Mouse (Mus musculus) hindbrain, embryonic 15.5 days (tissue): ENCODE measurements at regions not wholly inside any gene's neighbourhood (a gene's known extent, or its start where the extent isn't known, plus 50 kb on each side); places are given as distances from the start of the nearest gene placed in this dataset.
"Not testable (repeated sequence)": the region's sequence is repeated elsewhere in the genome, so short reads cannot be mapped to it uniquely, and the experiment has no call there.

Source experiments
- ATAC-seq: fragments of 200-750 bp; cut with Nextera tagmentation; 2 replicates; pipeline ENCODE4 v1.8.0; 2017; ENCODE audit warnings: low read depth, moderate number of reproducible peaks, moderate TSS enrichment; ENCODE audit not compliant: low FRiP score
- H3K27ac ChIP-seq: fragments of 300-500 bp; sonication (generic); replicated peaks from 2 replicates; pipeline ENCODE4 v1.5.1; 2015; ENCODE audit warnings: mild to moderate bottlenecking, inconsistent platforms
- H3K27me3 ChIP-seq: fragments of 300-500 bp; sonication (generic); 2 replicates; pipeline ENCODE4 v1.6.1; 2015; ENCODE audit warnings: control low read depth, inconsistent platforms
- H3K36me3 ChIP-seq: fragments of 300-500 bp; sonication (generic); 2 replicates; pipeline ENCODE4 v1.6.1; 2015; ENCODE audit warnings: control low read depth, inconsistent platforms
- H3K4me1 ChIP-seq: fragments of 300-500 bp; sonication (generic); replicated peaks from 2 replicates; pipeline ENCODE4 v1.6.1; 2015; ENCODE audit warnings: control low read depth, inconsistent platforms
- H3K4me2 ChIP-seq: fragments of 300-500 bp; sonication (generic); 2 replicates; pipeline ENCODE4 v1.6.1; 2015; ENCODE audit warnings: moderate library complexity, mild to moderate bottlenecking, inconsistent platforms
- H3K4me3 ChIP-seq: fragments of 300-500 bp; sonication (generic); 2 replicates; pipeline ENCODE4 v1.5.1; 2015; ENCODE audit warnings: mild to moderate bottlenecking, inconsistent platforms
- H3K9ac ChIP-seq: fragments of 300-500 bp; sonication (generic); 2 replicates; pipeline ENCODE4 v1.6.1; 2015; ENCODE audit warnings: inconsistent platforms
- H3K9me3 ChIP-seq: fragments of 300-500 bp; sonication (generic); 2 replicates; pipeline ENCODE4 v1.6.1; 2016; ENCODE audit warnings: control low read depth, inconsistent platforms
- WGBS: fragments of 180-500 bp; shearing (Covaris S2); methylation state at CpG from one replicate; pipeline ENCODE4 v1.1.7; 2015; 5-methylcytosine and 5-hydroxymethylcytosine counted together

DNA sequence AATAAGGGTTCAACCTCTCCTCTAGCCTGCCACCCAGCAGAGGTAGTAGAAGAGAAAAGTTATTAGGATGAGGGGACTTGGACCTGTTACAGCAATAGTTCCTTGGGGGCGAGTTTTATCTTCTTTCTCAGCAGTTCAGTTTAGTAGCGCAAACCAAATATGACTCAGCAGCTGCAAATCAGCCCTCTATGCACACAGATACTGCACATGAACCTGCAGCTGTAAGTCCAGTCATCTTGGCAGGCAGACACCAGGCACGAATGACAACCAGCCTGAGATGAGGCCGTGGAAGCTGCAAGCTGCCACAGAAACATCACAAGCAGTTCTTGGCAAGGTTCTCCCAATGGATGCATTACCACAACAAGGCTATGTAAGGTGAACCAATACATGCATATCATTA is 327.0 kb upstream of the Akr1e1 start:
- H3K4me1 ChIP-seq = no peaks in the 10 kb centered on the region
- 83% methylated on average over 4 of the region's 4 CpGs for WGBS
- H3K4me2 ChIP-seq = no peak overlapping the region
- no peaks in the 10 kb centered on the region for H3K36me3 ChIP-seq
- no peaks in the 10 kb centered on the region for H3K27me3 ChIP-seq
- H3K9ac ChIP-seq = no peak overlapping the region
- H3K9me3 ChIP-seq = no peaks in the 10 kb centered on the region
- ATAC-seq = no peak
- no peak overlapping the region for H3K27ac ChIP-seq
- no peak overlapping the region for H3K4me3 ChIP-seq

DNA sequence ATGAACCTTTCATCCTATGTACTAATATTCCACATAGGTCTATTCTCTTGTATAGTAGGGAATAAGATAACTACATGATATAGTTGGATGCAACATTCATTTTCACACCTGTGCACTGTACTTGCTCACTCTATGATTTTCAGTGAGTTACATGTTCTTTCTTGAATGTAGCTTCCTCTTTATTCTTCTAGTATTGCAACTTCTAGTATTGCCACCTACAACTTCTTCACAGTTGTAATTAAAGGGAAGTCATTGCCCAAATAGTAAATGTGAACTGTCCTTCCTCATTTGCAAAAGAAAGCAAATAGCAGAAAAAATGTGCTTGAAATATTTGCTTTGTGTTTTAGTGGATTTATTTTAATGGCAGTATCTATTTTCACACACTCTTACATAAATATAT is 330.9 kb upstream of the Akr1e1 start:
- Histone ChIP-seq H3K27me3 (no peaks in the 10 kb centered on the region), H3K36me3 (no peaks in the 10 kb centered on the region), H3K27ac (no peak overlapping the region), H3K9me3 (no peaks in the 10 kb centered on the region), H3K4me3 (no peak overlapping the region), H3K4me2 (no peak overlapping the region), H3K4me1 (no peaks in the 10 kb centered on the region), H3K9ac (no peak overlapping the region)
- no peak for ATAC-seq

DNA sequence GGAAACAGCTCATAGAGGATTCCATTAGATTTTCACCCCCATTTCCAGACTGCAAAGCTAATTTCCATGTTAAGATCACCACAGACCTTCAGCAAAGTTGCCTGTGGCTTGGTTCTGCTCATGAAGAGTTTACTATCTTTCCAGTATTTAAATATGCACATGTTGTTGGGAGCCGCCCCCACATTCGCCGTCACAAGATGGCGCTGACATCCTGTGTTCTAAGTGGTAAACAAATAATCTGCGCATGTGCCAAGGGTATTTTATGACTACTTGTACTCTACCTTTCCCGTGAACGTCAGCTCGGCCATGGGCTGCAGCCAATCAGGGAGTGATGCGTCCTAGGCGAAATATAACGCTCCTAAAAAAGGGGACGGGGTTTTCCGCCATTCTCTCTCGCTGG is 333.5 kb upstream of the Akr1e1 start:
- H3K4me2 ChIP-seq, H3K36me3 ChIP-seq, H3K4me1 ChIP-seq, H3K9me3 ChIP-seq, H3K27me3 ChIP-seq, H3K27ac ChIP-seq, H3K9ac ChIP-seq: not testable (repeated sequence)
- WGBS = 25% methylated on average over 5 of the region's 14 CpGs
- ATAC-seq = peak; percentile 54; the same call in 1 of the 2 replicates
- H3K4me3 ChIP-seq = peak overlapping the region; percentile 39; the same call in 1 of the 2 replicates

DNA sequence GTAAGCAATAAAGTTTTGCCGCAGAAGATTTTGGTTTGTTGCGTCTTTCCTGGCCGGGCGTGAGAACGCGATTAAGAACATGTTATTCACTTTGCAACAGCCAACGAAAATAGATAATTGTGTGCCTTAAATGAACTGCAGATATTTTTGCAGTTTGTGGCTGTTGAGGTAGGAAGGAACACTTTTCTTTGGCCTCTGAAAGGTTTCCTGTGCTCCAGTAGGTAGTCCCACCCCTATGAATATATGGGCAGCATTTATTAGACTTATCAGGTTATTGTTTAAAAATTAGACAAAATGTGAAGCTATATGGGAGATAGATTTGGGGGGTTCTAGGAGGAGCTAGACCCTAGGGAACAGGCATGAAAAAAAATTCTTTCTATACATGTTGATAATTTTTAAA is 334.1 kb upstream of the Akr1e1 start:
- ATAC-seq = peak; percentile 51; the same call in 1 of the 2 replicates
- no peaks in the 10 kb centered on the region for H3K27me3 ChIP-seq
- H3K9ac ChIP-seq = no peak overlapping the region
- no peak overlapping the region for H3K27ac ChIP-seq
- peak overlapping the region; percentile 52 for H3K4me2 ChIP-seq
- WGBS = 26% methylated on average over 7 of the region's 7 CpGs
- no peaks in the 10 kb centered on the region for H3K36me3 ChIP-seq
- H3K4me1 ChIP-seq = no peaks in the 10 kb centered on the region
- H3K4me3 ChIP-seq = peak overlapping the region; percentile 39
- H3K9me3 ChIP-seq = no peaks in the 10 kb centered on the region

DNA sequence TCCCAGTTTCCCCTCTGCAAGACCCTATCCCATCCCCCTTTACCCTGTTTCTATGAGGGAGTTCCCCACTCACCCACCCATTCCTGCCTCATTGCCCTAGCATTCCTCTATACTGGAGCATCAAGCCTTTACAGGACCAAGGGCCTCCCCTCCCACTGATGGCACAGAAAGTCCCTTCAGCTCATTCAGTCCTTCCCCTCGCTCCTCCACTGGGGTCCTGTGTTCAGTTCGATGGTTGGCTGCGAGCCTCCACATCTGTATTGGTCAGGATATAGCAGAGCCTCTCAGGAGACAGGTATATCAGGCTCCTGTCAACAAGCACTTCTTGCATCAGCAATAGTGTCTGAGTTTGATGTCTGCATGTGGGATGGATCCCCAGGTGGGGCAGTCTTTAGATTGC is 346.4 kb upstream of the Akr1e1 start:
- H3K9me3 ChIP-seq = no peaks in the 10 kb centered on the region
- H3K9ac ChIP-seq = no peak overlapping the region
- H3K36me3 ChIP-seq = no peaks in the 10 kb centered on the region
- H3K4me2 ChIP-seq = no peak overlapping the region
- no peak overlapping the region for H3K4me3 ChIP-seq
- no peak for ATAC-seq
- no peaks in the 10 kb centered on the region for H3K27me3 ChIP-seq
- H3K27ac ChIP-seq = no peak overlapping the region
- H3K4me1 ChIP-seq = no peaks in the 10 kb centered on the region
- WGBS = 89% methylated on average over 3 of the region's 3 CpGs

DNA sequence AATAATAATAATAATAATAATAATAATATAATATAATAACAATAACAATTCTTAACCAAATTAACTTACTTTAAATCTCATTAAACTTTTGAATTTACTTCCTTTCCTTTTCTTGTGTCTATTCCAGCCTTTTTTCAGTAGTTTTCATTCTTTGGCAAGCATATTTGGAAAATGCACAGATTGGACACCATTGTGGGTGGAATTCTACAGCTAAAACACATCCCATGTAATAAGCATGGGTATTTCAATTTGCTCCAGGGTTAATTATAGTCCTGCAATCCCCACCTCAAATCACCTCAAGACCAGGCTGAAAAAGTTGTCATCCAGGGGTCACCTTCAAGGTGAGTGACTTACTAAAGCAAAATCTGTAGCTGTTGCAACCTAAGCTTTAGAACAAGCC is 355.9 kb upstream of the Akr1e1 start:
- H3K27ac ChIP-seq = no peak overlapping the region
- no peaks in the 10 kb centered on the region for H3K4me1 ChIP-seq

DNA sequence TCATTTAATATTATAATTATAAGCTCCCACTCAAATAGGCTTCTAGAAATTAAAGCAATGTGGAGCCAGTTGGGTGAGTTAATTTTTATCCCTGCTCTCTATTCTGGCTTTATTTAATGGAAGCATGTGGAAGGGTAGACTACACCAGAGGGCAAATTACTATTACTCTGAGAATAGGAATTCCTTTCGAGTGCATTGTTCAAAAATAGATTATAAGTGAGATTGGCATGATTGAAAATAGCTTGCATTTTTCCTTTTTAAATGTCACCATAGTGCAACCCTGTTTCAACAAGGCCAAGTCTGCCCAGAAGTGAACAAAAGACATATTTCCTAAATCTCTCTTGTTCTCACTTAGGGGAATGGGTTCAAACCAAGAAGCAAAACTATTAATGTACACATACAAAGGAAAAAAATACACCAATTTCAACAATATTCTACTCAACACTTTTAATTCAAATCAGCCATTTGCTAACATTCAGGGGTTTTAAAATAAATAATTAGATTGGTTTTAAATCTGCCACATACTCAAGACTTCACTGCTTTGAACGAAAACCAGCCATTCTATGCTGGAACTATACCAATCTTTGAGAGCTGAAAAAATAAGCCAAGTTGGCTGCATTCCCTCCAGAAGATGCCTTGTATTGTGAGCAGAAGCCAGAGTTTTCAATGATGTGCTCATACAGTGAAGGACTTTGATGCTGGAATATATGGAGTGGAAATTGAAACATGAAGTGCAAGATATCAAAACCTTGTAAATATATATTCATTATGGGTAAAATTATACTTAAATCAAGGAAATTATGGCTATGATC is 361.3 kb upstream of the Akr1e1 start:
- ATAC-seq = no peak
- Histone ChIP-seq H3K4me3 (no peak overlapping the region), H3K4me2 (no peak overlapping the region), H3K9me3 (no peaks in the 10 kb centered on the region), H3K4me1 (no peaks in the 10 kb centered on the region), H3K27ac (no peak overlapping the region), H3K9ac (no peak overlapping the region), H3K27me3 (no peaks in the 10 kb centered on the region), H3K36me3 (no peaks in the 10 kb centered on the region)
- 73% methylated on average over 2 of the region's 2 CpGs for WGBS

More for the DNA sequence above, 355.9 kb upstream of the Akr1e1 start:
- Histone ChIP-seq H3K9me3 (no peaks in the 10 kb centered on the region), H3K36me3 (no peaks in the 10 kb centered on the region), H3K4me2 (no peak overlapping the region), H3K9ac (no peak overlapping the region), H3K27me3 (no peaks in the 10 kb centered on the region), H3K4me3 (no peak overlapping the region)
- ATAC-seq = no peak

DNA sequence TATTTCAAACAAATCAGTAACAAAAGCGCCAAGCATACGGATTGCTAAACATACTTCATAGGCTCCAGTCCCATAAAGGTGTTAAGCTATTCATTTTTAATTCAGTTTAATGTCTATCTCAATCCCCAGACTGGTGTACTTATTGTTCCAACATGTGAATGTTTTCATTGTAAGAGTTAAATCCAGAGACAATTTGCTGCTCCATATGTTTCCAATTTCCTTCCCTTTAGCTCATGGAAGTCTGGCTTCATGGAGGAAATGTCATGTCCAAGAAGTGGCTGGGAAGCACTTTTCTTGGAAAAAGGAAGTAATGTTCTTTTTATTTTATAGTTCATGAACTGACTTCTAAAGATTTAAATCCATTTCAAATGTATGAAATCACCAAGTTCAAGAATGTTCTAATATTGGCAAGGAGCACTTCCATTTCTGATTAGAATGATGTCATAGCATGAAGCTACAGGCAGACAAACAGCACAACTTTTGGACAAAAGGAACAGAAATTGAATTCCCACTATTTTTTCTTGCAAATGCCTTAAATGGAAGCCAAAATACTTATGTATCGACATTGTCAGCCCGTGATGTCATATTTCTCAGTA is 362.6 kb upstream of the Akr1e1 start:
- WGBS = 86% methylated on average over 4 of the region's 4 CpGs
- H3K27ac ChIP-seq = no peak overlapping the region
- no peaks in the 10 kb centered on the region for H3K36me3 ChIP-seq
- no peak overlapping the region for H3K4me2 ChIP-seq
- no peak for ATAC-seq
- H3K9me3 ChIP-seq = no peaks in the 10 kb centered on the region
- no peak overlapping the region for H3K9ac ChIP-seq
- H3K27me3 ChIP-seq = no peaks in the 10 kb centered on the region
- H3K4me3 ChIP-seq = no peak overlapping the region
- H3K4me1 ChIP-seq = no peaks in the 10 kb centered on the region

DNA sequence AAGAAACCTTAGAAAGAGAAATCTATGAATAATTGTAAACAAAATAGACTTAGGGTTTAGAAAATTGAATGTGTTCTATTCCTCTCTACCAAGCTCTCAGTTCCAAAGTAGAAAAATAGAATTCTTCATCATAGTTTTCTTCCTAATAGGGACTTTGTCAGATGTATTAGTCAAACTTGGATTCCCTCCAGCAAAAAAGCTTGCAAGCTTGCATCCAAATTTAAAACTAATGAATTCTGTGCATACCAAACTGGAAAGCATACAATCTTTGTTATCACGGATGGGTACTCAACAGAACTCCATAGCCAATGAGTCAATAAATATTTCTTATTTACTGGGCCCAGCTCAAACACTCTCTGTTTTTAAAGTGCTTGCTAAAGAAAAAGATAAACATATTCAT is 383.9 kb upstream of the Akr1e1 start:
- ATAC-seq = no peak
- Histone ChIP-seq H3K4me2 (no peak overlapping the region), H3K4me3 (no peak overlapping the region), H3K27ac (no peak overlapping the region), H3K27me3 (no peaks in the 10 kb centered on the region), H3K36me3 (no peaks in the 10 kb centered on the region), H3K9ac (no peak overlapping the region), H3K9me3 (no peaks in the 10 kb centered on the region), H3K4me1 (no peaks in the 10 kb centered on the region)
- WGBS = 61% methylated on average over 1 of the region's 1 CpGs

DNA sequence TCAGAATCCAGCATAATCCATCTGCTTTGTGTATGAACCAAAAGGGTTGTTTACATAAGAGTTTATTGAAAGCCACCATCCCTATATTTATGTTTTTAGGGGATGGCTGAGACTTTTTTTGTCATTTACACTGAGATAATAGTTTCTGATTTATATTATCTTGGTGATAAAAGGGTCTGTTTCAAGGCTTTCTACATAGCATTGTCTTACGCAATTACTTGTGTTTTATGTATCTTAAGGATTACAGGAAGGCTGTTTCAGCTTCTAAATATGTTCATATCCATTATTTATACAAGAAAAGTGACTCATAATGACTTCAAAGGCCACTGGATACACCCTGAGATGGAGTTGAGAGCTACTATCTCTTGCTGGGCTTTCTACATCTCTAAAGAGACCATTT is 399.3 kb upstream of the Akr1e1 start:
- H3K9me3 ChIP-seq = no peaks in the 10 kb centered on the region
- WGBS = 96% methylated on average over 1 of the region's 1 CpGs
- H3K36me3 ChIP-seq = no peaks in the 10 kb centered on the region
- no peaks in the 10 kb centered on the region for H3K27me3 ChIP-seq
- no peaks in the 10 kb centered on the region for H3K4me1 ChIP-seq
- no peak overlapping the region for H3K9ac ChIP-seq
- ATAC-seq = no peak
- no peak overlapping the region for H3K4me3 ChIP-seq
- H3K27ac ChIP-seq = no peak overlapping the region
- no peak overlapping the region for H3K4me2 ChIP-seq

DNA sequence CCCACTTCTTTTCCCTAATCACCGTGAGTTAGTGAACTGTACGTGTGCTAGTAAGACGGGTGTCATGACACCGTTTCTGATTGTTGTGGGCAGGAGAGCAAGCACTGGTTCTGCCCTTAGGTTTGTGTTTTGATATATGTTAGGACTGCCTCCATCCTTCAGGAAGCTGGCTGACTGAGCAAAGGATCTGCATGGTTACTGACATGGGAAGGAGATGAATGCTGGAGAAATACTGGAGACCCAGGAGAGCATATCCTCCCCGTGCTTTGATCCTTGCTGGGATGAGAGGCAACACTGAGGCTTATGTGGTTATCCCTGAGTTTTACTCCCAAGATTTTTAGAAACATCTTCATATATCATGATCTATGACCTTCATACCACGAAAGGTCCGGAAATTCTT is 413.5 kb upstream of the Akr1e1 start:
- Histone ChIP-seq H3K9ac (no peak overlapping the region), H3K9me3 (no peaks in the 10 kb centered on the region), H3K36me3 (no peaks in the 10 kb centered on the region), H3K4me2 (no peak overlapping the region), H3K4me3 (no peak overlapping the region), H3K27me3 (no peaks in the 10 kb centered on the region), H3K4me1 (no peaks in the 10 kb centered on the region), H3K27ac (no peak overlapping the region)
- ATAC-seq = no peak
- WGBS = 91% methylated on average over 7 of the region's 7 CpGs

DNA sequence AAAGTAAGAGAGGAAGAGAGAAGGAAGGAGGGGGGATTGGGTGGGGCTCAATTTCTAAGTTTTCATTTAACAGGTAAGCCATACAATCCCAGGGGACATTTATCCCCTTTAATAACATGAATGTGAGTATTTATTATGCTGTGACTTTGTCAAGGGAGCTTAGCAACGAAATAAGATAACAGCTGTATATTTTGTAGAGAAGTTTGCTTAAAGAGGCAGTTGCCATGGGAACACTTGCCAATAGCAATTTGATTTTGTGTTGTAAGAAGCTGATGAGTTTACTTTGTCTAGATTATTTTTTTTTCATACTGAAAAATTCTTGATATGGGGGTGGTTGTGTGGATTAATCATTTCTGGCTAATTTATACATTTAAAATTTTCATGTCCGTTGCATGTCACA is 450.9 kb upstream of the Akr1e1 start:
- no peaks in the 10 kb centered on the region for H3K36me3 ChIP-seq
- ATAC-seq = no peak
- no peak overlapping the region for H3K4me2 ChIP-seq
- no peaks in the 10 kb centered on the region for H3K27me3 ChIP-seq
- 65% methylated on average over 2 of the region's 2 CpGs for WGBS
- H3K9me3 ChIP-seq = no peaks in the 10 kb centered on the region
- H3K9ac ChIP-seq = no peak overlapping the region
- no peaks in the 10 kb centered on the region for H3K4me1 ChIP-seq
- no peak overlapping the region for H3K27ac ChIP-seq
- H3K4me3 ChIP-seq = no peak overlapping the region

DNA sequence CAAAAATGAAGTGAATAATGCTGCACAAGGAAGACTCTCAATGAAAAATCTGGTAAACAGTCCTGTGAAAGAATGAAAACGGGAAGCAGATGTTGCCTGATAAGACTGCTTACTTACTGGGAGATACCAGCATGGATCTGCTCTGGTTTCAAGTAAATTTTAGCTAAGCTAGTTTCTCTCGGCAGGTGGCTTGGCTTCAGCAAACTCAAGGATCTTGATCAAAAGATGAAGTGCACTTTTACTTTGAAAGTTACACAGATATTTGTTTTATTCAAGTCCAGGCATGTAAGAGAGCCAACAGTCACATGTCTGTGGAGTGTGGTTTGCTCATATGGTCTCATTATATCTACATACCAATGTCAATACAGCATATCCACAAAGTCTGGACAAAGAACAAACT is 451.5 kb upstream of the Akr1e1 start:
- ATAC-seq = no peak
- Histone ChIP-seq H3K27me3 (no peaks in the 10 kb centered on the region), H3K9ac (no peak overlapping the region), H3K36me3 (no peaks in the 10 kb centered on the region), H3K4me1 (no peaks in the 10 kb centered on the region), H3K27ac (no peak overlapping the region), H3K4me2 (no peak overlapping the region), H3K4me3 (no peak overlapping the region), H3K9me3 (no peaks in the 10 kb centered on the region)
- 79% methylated on average over 2 of the region's 2 CpGs for WGBS
